Mouse (Mus musculus): Measurements from ENCODE around the gene Hoxd9.

DNA sequence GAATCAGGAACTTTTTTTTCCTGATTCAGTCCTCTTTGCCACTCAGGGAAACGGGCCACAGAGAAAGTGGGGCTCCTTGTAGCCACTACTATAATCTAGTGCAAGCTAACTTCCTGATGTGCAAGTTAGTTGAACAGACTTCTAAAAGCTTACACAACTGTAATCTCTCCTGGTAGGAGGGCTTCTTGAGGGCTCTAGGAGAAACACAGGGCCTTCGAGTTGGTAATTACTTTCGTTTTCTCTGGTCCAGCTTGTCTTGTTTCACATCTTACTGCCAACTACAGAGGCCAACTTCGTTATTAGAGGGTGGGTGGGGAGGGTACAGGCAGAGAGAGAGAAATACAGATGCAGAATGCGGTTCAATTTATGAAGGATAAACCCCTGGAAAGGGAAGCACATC lies 25.7 kb upstream of the Hoxd9 start:
- TF ChIP-seq CTCF (IDR thresholded peaks at IDR 0.05; ENCODE audit: extremely low read depth, insufficient read depth, low read length) (no peak), POLR2A (IDR thresholded peaks at IDR 0.05; ENCODE audit: extremely low read depth, insufficient read depth, low read length) (no peak)

Measured in cortical plate, adult 2 months (tissue).